Mouse (Mus musculus) forebrain, embryonic 11.5 days (tissue): Measurements from ENCODE around the gene Slc37a2. TPM values are rescaled to one million over a fixed set of nuclear protein-coding genes. Genes with fewer than 3 reads are reported as not detected.

Source experiments
- polyA plus RNA-seq: library from polyadenylated mRNA; unstranded; fragments of >200 nt; fragmentation: Nextera tagmentation; extraction: Ambion mirVana; gene quantifications from 2 replicates; pipeline ENCODE4 v1.2.1, GENCODE M21; 2014

Gene Slc37a2
- polyA plus RNA-seq, 1 experiment from 2014 or later: 2.2 TPM

Other genes with a start within 250 kb of the Slc37a2 start
- 21.0 and 23.7 TPM in 2 replicates for gene Pknox2, start 108.3 kb downstream of the Slc37a2 start, polyA plus RNA-seq
- 13.9 and 16.2 TPM in 2 replicates for gene Tmem218, start 47.5 kb downstream of the Slc37a2 start, polyA plus RNA-seq
- 9.0 and 10.0 TPM in 2 replicates for gene Ccdc15, start 92.7 kb upstream of the Slc37a2 start, polyA plus RNA-seq
- 0.07 and 0.09 TPM in 2 replicates for gene Hepacam, start 111.6 kb upstream of the Slc37a2 start, polyA plus RNA-seq
- gene Robo4, start 146.2 kb upstream of the Slc37a2 start, polyA plus RNA-seq: 6.6 and 7.0 TPM in 2 replicates
- gene Robo3, start 177.5 kb upstream of the Slc37a2 start, polyA plus RNA-seq: 19.5 and 19.6 TPM in 2 replicates
- 45.2 and 45.3 TPM in 2 replicates for gene Msantd2, start 233.6 kb upstream of the Slc37a2 start, polyA plus RNA-seq